Mouse (Mus musculus) retina, embryonic 14.5 days (tissue): ENCODE results near the gene Tgfbr2.
"Not testable (repeated sequence)": the region's sequence is repeated elsewhere in the genome, so short reads cannot be mapped to it uniquely, and the experiment has no call there.

Experiments used
- DNase-seq: peaks from one replicate; pipeline ENCODE4 v3.0.0-alpha.2; 2015; ENCODE audit warnings: low spot score

Tgfbr2 gene

GRCm38 (mm10) chr9:116071561-116071960, 103.6 kb downstream of the Tgfbr2 start:
- not testable (repeated sequence) for DNase-seq

GRCm38 (mm10) chr9:116064774-116065173, 110.4 kb downstream of the Tgfbr2 start:
- no peak for DNase-seq

- peak; percentile 69 for DNase-seq
Measured at GRCm38 (mm10) chr9:116060691-116061090, 114.5 kb downstream of the Tgfbr2 start.

- no peak for DNase-seq
Measured at GRCm38 (mm10) chr9:116059156-116059555, 116.0 kb downstream of the Tgfbr2 start.

- DNase-seq = no peak
Measured at GRCm38 (mm10) chr9:116058475-116058874, 116.7 kb downstream of the Tgfbr2 start.

- DNase-seq = no peak
Measured at GRCm38 (mm10) chr9:116053976-116054375, 121.2 kb downstream of the Tgfbr2 start.

GRCm38 (mm10) chr9:116049985-116050384, 125.2 kb downstream of the Tgfbr2 start:
- no peak for DNase-seq

- DNase-seq = peak; percentile 86
Measured at GRCm38 (mm10) chr9:116041787-116042186, 133.4 kb downstream of the Tgfbr2 start.

GRCm38 (mm10) chr9:116041369-116041768, 133.8 kb downstream of the Tgfbr2 start:
- no peak for DNase-seq

- DNase-seq = not testable (repeated sequence)
Measured at GRCm38 (mm10) chr9:116040852-116041251, 134.3 kb downstream of the Tgfbr2 start.

GRCm38 (mm10) chr9:116039981-116040380, 135.2 kb downstream of the Tgfbr2 start:
- no peak for DNase-seq

GRCm38 (mm10) chr9:116038275-116038674, 136.9 kb downstream of the Tgfbr2 start:
- no peak for DNase-seq
